Mouse (Mus musculus): ENCODE results near the gene Tbc1d22a.

Gene Tbc1d22a

GRCm38 (mm10) chr15:86385436-86385835, 171.2 kb downstream of the Tbc1d22a start:
- DNase-seq (ENCODE audit: extremely low spot score, low spot score): no peak

GRCm38 (mm10) chr15:86386325-86386724, 172.1 kb downstream of the Tbc1d22a start:
- no peak for DNase-seq (ENCODE audit: extremely low spot score, low spot score)

GRCm38 (mm10) chr15:86388597-86388996, 174.3 kb downstream of the Tbc1d22a start:
- DNase-seq (ENCODE audit: extremely low spot score, low spot score): no peak

- no peak for DNase-seq (ENCODE audit: extremely low spot score, low spot score)
Measured at GRCm38 (mm10) chr15:86404866-86405265, 190.6 kb downstream of the Tbc1d22a start.

GRCm38 (mm10) chr15:86405527-86405926, 191.3 kb downstream of the Tbc1d22a start:
- peak; percentile 57 for DNase-seq (ENCODE audit: extremely low spot score, low spot score)

GRCm38 (mm10) chr15:86409352-86409751, 195.1 kb downstream of the Tbc1d22a start:
- DNase-seq (ENCODE audit: extremely low spot score, low spot score): peak; percentile 19

GRCm38 (mm10) chr15:86411532-86412080, 197.3 kb downstream of the Tbc1d22a start:
- no peak for DNase-seq (ENCODE audit: extremely low spot score, low spot score)

- DNase-seq (ENCODE audit: extremely low spot score, low spot score): no peak
Measured at GRCm38 (mm10) chr15:86415951-86416350, 201.7 kb downstream of the Tbc1d22a start.

- DNase-seq (ENCODE audit: extremely low spot score, low spot score): no peak
Measured at GRCm38 (mm10) chr15:86418436-86418835, 204.2 kb downstream of the Tbc1d22a start.

GRCm38 (mm10) chr15:86419620-86420019, 205.4 kb downstream of the Tbc1d22a start:
- peak; percentile 34 for DNase-seq (ENCODE audit: extremely low spot score, low spot score)

GRCm38 (mm10) chr15:86422858-86423257, 208.6 kb downstream of the Tbc1d22a start:
- no peak for DNase-seq (ENCODE audit: extremely low spot score, low spot score)

GRCm38 (mm10) chr15:86423884-86424283, 209.6 kb downstream of the Tbc1d22a start:
- DNase-seq (ENCODE audit: extremely low spot score, low spot score): no peak

GRCm38 (mm10) chr15:86424971-86425370, 210.7 kb downstream of the Tbc1d22a start:
- DNase-seq (ENCODE audit: extremely low spot score, low spot score): no peak

- no peak for DNase-seq (ENCODE audit: extremely low spot score, low spot score)
Measured at GRCm38 (mm10) chr15:86426364-86427000, 212.2 kb downstream of the Tbc1d22a start.

GRCm38 (mm10) chr15:86427439-86427838, 213.2 kb downstream of the Tbc1d22a start:
- no peak for DNase-seq (ENCODE audit: extremely low spot score, low spot score)

GRCm38 (mm10) chr15:86428496-86428895, 214.2 kb downstream of the Tbc1d22a start:
- DNase-seq (ENCODE audit: extremely low spot score, low spot score): no peak

GRCm38 (mm10) chr15:86429766-86430335, 215.6 kb downstream of the Tbc1d22a start:
- no peak for DNase-seq (ENCODE audit: extremely low spot score, low spot score)

- DNase-seq (ENCODE audit: extremely low spot score, low spot score): no peak
Measured at GRCm38 (mm10) chr15:86431539-86432080, 217.4 kb downstream of the Tbc1d22a start.

- DNase-seq (ENCODE audit: extremely low spot score, low spot score): no peak
Measured at GRCm38 (mm10) chr15:86432791-86433190, 218.5 kb downstream of the Tbc1d22a start.

GRCm38 (mm10) chr15:86433378-86433777, 219.1 kb downstream of the Tbc1d22a start:
- no peak for DNase-seq (ENCODE audit: extremely low spot score, low spot score)

- DNase-seq (ENCODE audit: extremely low spot score, low spot score): no peak
Measured at GRCm38 (mm10) chr15:86434241-86434640, 220.0 kb downstream of the Tbc1d22a start.

- no peak for DNase-seq (ENCODE audit: extremely low spot score, low spot score)
Measured at GRCm38 (mm10) chr15:86437346-86437745, 223.1 kb downstream of the Tbc1d22a start.
